Mouse (Mus musculus) spleen, adult 2 months (tissue): ENCODE data around the gene Pnpla5. TPM values are rescaled to one million over a fixed set of nuclear protein-coding genes. Genes with fewer than 3 reads are reported as not detected.

Source experiments
- DNase-seq, 2 experiments: peaks; one replicate each; pipeline versions ENCODE4 v3.0.0 to v3.0.0-alpha.2; 2012 to 2021; ENCODE audit warnings: low spot score in 2 of 2, low read depth in 1 of 2
- H3K27ac ChIP-seq: fragments of 200-500 bp; 2 replicates; pipeline ENCODE4 v1.5.1; 2012; ENCODE audit warnings: low read length, inconsistent platforms; ENCODE audit not compliant: insufficient read depth
- H3K27me3 ChIP-seq: fragments of 200-500 bp; 2 replicates; pipeline ENCODE4 v1.6.1; 2012; ENCODE audit warnings: mild to moderate bottlenecking, moderate library complexity, low read length, inconsistent platforms; ENCODE audit not compliant: control insufficient read depth, insufficient read depth
- H3K36me3 ChIP-seq: fragments of 200-500 bp; 2 replicates; pipeline ENCODE4 v1.6.1; 2012; ENCODE audit warnings: mild to moderate bottlenecking, low read length, inconsistent platforms; ENCODE audit not compliant: control insufficient read depth, insufficient read depth
- H3K4me1 ChIP-seq: fragments of 200-500 bp; 2 replicates; pipeline ENCODE4 v1.6.1; 2011; ENCODE audit warnings: inconsistent platforms; ENCODE audit not compliant: control insufficient read depth, insufficient read depth, insufficient read length
- H3K4me3 ChIP-seq: fragments of 200-500 bp; 2 replicates; pipeline ENCODE4 v1.5.1; 2011; ENCODE audit warnings: mild to moderate bottlenecking, inconsistent platforms; ENCODE audit not compliant: insufficient read depth, insufficient read length; ENCODE audit errors: extremely low read depth
- CTCF ChIP-seq: fragments of 200-500 bp; IDR thresholded peaks from 2 replicates; pipeline ENCODE4 v1.5.1; 2011; ENCODE audit warnings: mild to moderate bottlenecking, inconsistent platforms; ENCODE audit not compliant: insufficient read depth, insufficient read length, insufficient replicate concordance; ENCODE audit errors: extremely low read depth
- POLR2A ChIP-seq: fragments of 200-500 bp; IDR thresholded peaks from 2 replicates; pipeline ENCODE4 v1.6.1; 2011; ENCODE audit warnings: low read depth, low read length, inconsistent platforms
- WGBS: fragments of 180-500 bp; shearing (Covaris S2); methylation state at CpG from one replicate; pipeline ENCODE4 v1.1.7; 2018; 5-methylcytosine and 5-hydroxymethylcytosine counted together
- polyA plus RNA-seq: library from polyadenylated mRNA; depleted of rRNA; stranded (reverse); fragments of >200 nt; gene quantifications from 2 replicates; pipeline ENCODE4 v1.2.3, GENCODE M21; 2012

The Pnpla5 gene
- polyA plus RNA-seq, 1 experiment = not detected

GRCm38 (mm10) chr15:84079519-84079918 lies 43.5 kb downstream of the Pnpla5 start:
- H3K4me1 ChIP-seq = no peaks in the 10 kb centered on the region
- TF ChIP-seq CTCF (no peak), POLR2A (no peak)
- no peaks in the 10 kb centered on the region; the same call in 1 of the 2 replicates for H3K27me3 ChIP-seq
- DNase-seq = no peak
- 84% methylated on average over 2 of the region's 2 CpGs for WGBS
- H3K4me3 ChIP-seq = no peak overlapping the region
- no peak overlapping the region for H3K27ac ChIP-seq
- no peaks in the 10 kb centered on the region for H3K36me3 ChIP-seq

- 26% methylated on average over 13 of the region's 13 CpGs for WGBS
- no peaks in the 10 kb centered on the region for H3K4me1 ChIP-seq
- DNase-seq = no peak
- no peak overlapping the region for H3K27ac ChIP-seq
- no peaks in the 10 kb centered on the region for H3K36me3 ChIP-seq
- TF ChIP-seq CTCF (no peak), POLR2A (no peak)
- no peak overlapping the region for H3K4me3 ChIP-seq
- H3K27me3 ChIP-seq = no peaks in the 10 kb centered on the region; the same call in none of the 2 replicates
Observed at GRCm38 (mm10) chr15:84078667-84079066, 44.3 kb downstream of the Pnpla5 start.

GRCm38 (mm10) chr15:84077151-84077550 lies 45.8 kb downstream of the Pnpla5 start:
- Histone ChIP-seq H3K36me3 (no peaks in the 10 kb centered on the region), H3K4me1 (no peaks in the 10 kb centered on the region), H3K4me3 (no peak overlapping the region), H3K27me3 (no peaks in the 10 kb centered on the region; the same call in none of the 2 replicates), H3K27ac (no peak overlapping the region)
- WGBS = 73% methylated on average over 17 of the region's 17 CpGs
- no peak for TF ChIP-seq CTCF
- no peak for TF ChIP-seq POLR2A
- no peak for DNase-seq

- H3K4me3 ChIP-seq = no peak overlapping the region
- H3K4me1 ChIP-seq = no peaks in the 10 kb centered on the region
- no peaks in the 10 kb centered on the region; the same call in none of the 2 replicates for H3K27me3 ChIP-seq
- no peak overlapping the region for H3K27ac ChIP-seq
- no peaks in the 10 kb centered on the region for H3K36me3 ChIP-seq
- WGBS = 30% methylated on average over 17 of the region's 17 CpGs
- TF ChIP-seq CTCF (no peak), POLR2A (no peak)
- no peak for DNase-seq
Observed at GRCm38 (mm10) chr15:84074705-84075185, 48.2 kb downstream of the Pnpla5 start.

- DNase-seq = peak in 1 of 2 experiments; percentile 18
Observed at GRCm38 (mm10) chr15:84073911-84074704, 48.9 kb downstream of the Pnpla5 start.

GRCm38 (mm10) chr15:84073058-84073457 lies 49.9 kb downstream of the Pnpla5 start:
- no peaks in the 10 kb centered on the region for H3K36me3 ChIP-seq
- H3K27ac ChIP-seq = no peak overlapping the region
- 44% methylated on average over 8 of the region's 8 CpGs for WGBS
- no peaks in the 10 kb centered on the region; the same call in none of the 2 replicates for H3K27me3 ChIP-seq
- H3K4me1 ChIP-seq = no peaks in the 10 kb centered on the region
- no peak overlapping the region for H3K4me3 ChIP-seq
- TF ChIP-seq POLR2A (no peak), CTCF (no peak)
- DNase-seq = no peak

More at GRCm38 (mm10) chr15:84073911-84074704, 48.9 kb downstream of the Pnpla5 start:
- TF ChIP-seq POLR2A (no peak), CTCF (peak; percentile 86; the same call in 1 of the 2 replicates)
- Histone ChIP-seq H3K4me3 (no peak overlapping the region), H3K27ac (no peak overlapping the region), H3K27me3 (no peaks in the 10 kb centered on the region; the same call in none of the 2 replicates), H3K36me3 (no peaks in the 10 kb centered on the region), H3K4me1 (no peaks in the 10 kb centered on the region)
- 14% methylated on average over 12 of the region's 15 CpGs for WGBS
